Mouse (Mus musculus) CH12.LX (cell line): ENCODE measurements at regions not wholly inside any gene's neighbourhood (a gene's known extent, or its start where the extent isn't known, plus 50 kb on each side); places are given as distances from the start of the nearest gene placed in this dataset.
A peak's percentile ranks its signal among the peaks of the same experiment; 100 is the strongest.

ENCODE experiments used
- DNase-seq: peaks from one replicate; pipeline ENCODE4 v3.0.0-alpha.2; 2013; ENCODE audit errors: extremely low read depth
- H3K27ac ChIP-seq: 2 replicates; pipeline ENCODE4 v1.5.1; 2012; ENCODE audit warnings: low read depth, mild to moderate bottlenecking, control low read depth, moderate library complexity; ENCODE audit not compliant: insufficient read depth
- H3K27me3 ChIP-seq: replicated peaks from 2 replicates; pipeline ENCODE3; 2012; ENCODE audit warnings: inconsistent platforms
- H3K36me3 ChIP-seq, 2 experiments: replicated peaks in 1 of 2; 2 replicates each; pipeline versions ENCODE3 to v1.6.1; 2012; ENCODE audit warnings: inconsistent platforms in 1 of 2, low read length in 1 of 2, mild to moderate bottlenecking in 1 of 2, mixed read lengths in 1 of 2, moderate library complexity in 1 of 2; ENCODE audit not compliant: control insufficient read depth in 1 of 2, insufficient read depth in 1 of 2
- H3K4me1 ChIP-seq, 2 experiments: 2 replicates each; pipeline ENCODE4 v1.6.1; 2012; ENCODE audit warnings: inconsistent platforms in 1 of 2, moderate library complexity in 1 of 2; ENCODE audit not compliant: insufficient read depth in 2 of 2, control insufficient read depth in 1 of 2
- H3K4me2 ChIP-seq: 2 replicates; pipeline ENCODE4 v1.6.1; 2012; ENCODE audit warnings: low read depth, mild to moderate bottlenecking, control low read depth; ENCODE audit not compliant: poor library complexity, insufficient read depth, severe bottlenecking
- H3K4me3 ChIP-seq, 3 experiments: fragments of 150-350 bp in 1 of 3; sonication (generic) in 1 of 3; replicated peaks in 1 of 3; 2 replicates each; pipeline versions ENCODE3 to v1.5.1; 2011 to 2012; ENCODE audit warnings: low read depth in 2 of 3, low read length in 2 of 3, mild to moderate bottlenecking in 2 of 3, moderate library complexity in 2 of 3, control low read depth in 1 of 3, improper control_type of control experiment in 1 of 3, inconsistent platforms in 1 of 3, mixed read lengths in 1 of 3; ENCODE audit not compliant: poor library complexity in 1 of 3
- H3K79me2 ChIP-seq: replicated peaks from 2 replicates; pipeline ENCODE4 v1.6.1; 2012; ENCODE audit warnings: mild to moderate bottlenecking, moderate library complexity; ENCODE audit not compliant: control insufficient read depth, poor library complexity, insufficient read depth, severe bottlenecking; ENCODE audit errors: extremely low read depth
- H3K9ac ChIP-seq: 2 replicates; pipeline ENCODE4 v1.6.1; 2012; ENCODE audit warnings: low read depth, mild to moderate bottlenecking, control low read depth, moderate library complexity; ENCODE audit not compliant: insufficient read depth
- H3K9me3 ChIP-seq: replicated peaks from 2 replicates; pipeline ENCODE3; 2012; ENCODE audit warnings: low read length, inconsistent platforms, mixed read lengths
- CHD1 ChIP-seq: IDR thresholded peaks from 2 replicates; pipeline ENCODE4 v1.6.1; 2012; ENCODE audit warnings: low read depth, low read length, improper control_type of control experiment, inconsistent platforms
- CTCF ChIP-seq, 2 experiments: IDR thresholded peaks in 1 of 2; conservative IDR thresholded peaks in 1 of 2; 2 replicates each; pipeline ENCODE4 v1.5.1; 2011 to 2012; ENCODE audit warnings: low read depth in 2 of 2, low read length in 2 of 2, improper control_type of control experiment in 1 of 2, inconsistent platforms in 1 of 2, mild to moderate bottlenecking in 1 of 2, moderate library complexity in 1 of 2
- ELF1 ChIP-seq: IDR thresholded peaks from 2 replicates; pipeline ENCODE4 v1.6.1; 2014; ENCODE audit warnings: low read depth, mild to moderate bottlenecking, inconsistent platforms, low read length, improper control_type of control experiment
- EP300 ChIP-seq: IDR thresholded peaks from 2 replicates; pipeline ENCODE4 v1.6.1; 2011; ENCODE audit warnings: low read length, improper control_type of control experiment
- MAZ ChIP-seq: IDR thresholded peaks from 2 replicates; pipeline ENCODE4 v1.6.1; 2012; ENCODE audit warnings: low read depth, mild to moderate bottlenecking, inconsistent platforms, low read length, improper control_type of control experiment, moderate library complexity
- MXI1 ChIP-seq: IDR thresholded peaks from 2 replicates; pipeline ENCODE4 v1.6.1; 2011; ENCODE audit warnings: mild to moderate bottlenecking, low read depth, low read length, improper control_type of control experiment
- MYC ChIP-seq: IDR thresholded peaks from 2 replicates; pipeline ENCODE4 v1.6.1; 2011; ENCODE audit warnings: low read depth, mild to moderate bottlenecking, improper control_type of control experiment, low read length
- NRF1 ChIP-seq: IDR thresholded peaks from 2 replicates; pipeline ENCODE4 v1.6.1; 2014; ENCODE audit warnings: low read depth, mild to moderate bottlenecking, inconsistent platforms, low read length, improper control_type of control experiment, moderate library complexity
- PAX5 ChIP-seq: IDR thresholded peaks from 2 replicates; pipeline ENCODE4 v1.6.1; 2012; ENCODE audit warnings: low read length, inconsistent platforms, mixed read lengths
- POLR2AphosphoS2 ChIP-seq: IDR thresholded peaks from 2 replicates; pipeline ENCODE4 v1.6.1; 2011; ENCODE audit warnings: low read depth, low read length, improper control_type of control experiment
- RAD21 ChIP-seq: IDR thresholded peaks from 2 replicates; pipeline ENCODE4 v1.6.1; 2011; ENCODE audit warnings: low read depth, mild to moderate bottlenecking, low read length, improper control_type of control experiment, moderate library complexity
- RCOR1 ChIP-seq: conservative IDR thresholded peaks from 2 replicates; pipeline ENCODE4 v1.6.1; 2012; ENCODE audit warnings: low read depth, mild to moderate bottlenecking, inconsistent platforms, low read length, improper control_type of control experiment
- SIN3A ChIP-seq: IDR thresholded peaks from 2 replicates; pipeline ENCODE4 v1.6.1; 2012; ENCODE audit warnings: low read length, improper control_type of control experiment, inconsistent platforms
- SMC3 ChIP-seq: IDR thresholded peaks from 2 replicates; pipeline ENCODE4 v1.6.1; 2011; ENCODE audit warnings: low read depth, low read length, improper control_type of control experiment
- TCF12 ChIP-seq: IDR thresholded peaks from 2 replicates; pipeline ENCODE4 v1.6.1; 2014; ENCODE audit warnings: low read depth, mild to moderate bottlenecking, inconsistent platforms, low read length, improper control_type of control experiment
- UBTF ChIP-seq: IDR thresholded peaks from 2 replicates; pipeline ENCODE4 v1.6.1; 2012; ENCODE audit warnings: low read depth, mild to moderate bottlenecking, inconsistent platforms, low read length, improper control_type of control experiment, moderate library complexity
- ZKSCAN1 ChIP-seq: IDR thresholded peaks from 2 replicates; pipeline ENCODE4 v1.6.1; 2012; ENCODE audit warnings: low read depth, inconsistent platforms, low read length, improper control_type of control experiment, borderline replicate concordance
- ZMIZ1 ChIP-seq: IDR thresholded peaks from 2 replicates; pipeline ENCODE4 v1.6.1; 2012; ENCODE audit warnings: low read depth, mild to moderate bottlenecking, inconsistent platforms, low read length, improper control_type of control experiment
- dilution Hi-C: fragments of 300-500 bp; cut with MboI; formaldehyde crosslinking; loops from 2 replicates; pipeline ENCODE4 v1.14.3; 2020; ENCODE audit warnings: low sequenced_read_pairs; ENCODE audit not compliant: extremely low pct_unique_long_range_greater_than_20kb, extremely low pct_ligation_motif_present
- in situ Hi-C: fragments of 300-500 bp; cut with MboI; formaldehyde crosslinking; loops from 3 replicates; pipeline ENCODE4 v1.14.3; 2019; ENCODE audit warnings: low sequenced_read_pairs, low pct_ligation_motif_present, low pct_unique_long_range_greater_than_20kb, mixed read lengths

DNA sequence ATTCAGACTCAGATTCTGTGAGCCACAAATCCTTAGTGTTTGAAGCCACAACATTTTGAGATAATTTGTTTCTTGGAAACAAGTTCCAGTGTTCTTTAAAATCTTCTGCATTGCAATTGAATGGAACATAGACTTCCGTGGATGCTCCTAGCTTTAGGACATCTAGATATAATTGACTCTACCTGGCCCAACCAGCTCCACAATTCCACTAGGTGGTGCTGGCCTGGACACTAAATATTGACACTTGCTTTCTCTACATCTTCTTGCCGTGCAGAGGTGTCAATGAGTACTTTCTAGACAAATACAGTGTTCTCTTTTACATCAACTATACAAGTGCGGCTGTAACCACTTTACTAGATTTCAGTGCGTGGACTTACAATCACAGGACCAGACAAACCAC lies 63.4 kb upstream of the Gm47985 start:
- DNase-seq = peak; percentile 27
- H3K36me3 ChIP-seq = no peaks in the 10 kb centered on the region
- in situ Hi-C loops = no loop called here
- H3K79me2 ChIP-seq = no peaks in the 10 kb centered on the region
- peaks cover 6 to 25% of the 10 kb centered on the region in 2 experiments for H3K4me1 ChIP-seq
- H3K27ac ChIP-seq = no peak overlapping the region
- peak overlapping the region; percentile 31; the same call in 1 of the 2 replicates for H3K4me2 ChIP-seq
- dilution Hi-C loops = no loop called here
- no peaks in the 10 kb centered on the region for H3K9me3 ChIP-seq
- no peaks in the 10 kb centered on the region for H3K27me3 ChIP-seq
- H3K4me3 ChIP-seq = peak overlapping the region in 1 of 3 experiments; percentile 23
- TF ChIP-seq EP300 = no peak
- TF ChIP-seq PAX5 = no peak
- no peak for TF ChIP-seq MAZ
- peak; percentile 60 for TF ChIP-seq SMC3
- peak; percentile 8 to 61; a peak in 2 of 4 replicates for TF ChIP-seq CTCF (conservative IDR thresholded peaks at IDR 0.05 in 1 of 2, IDR thresholded peaks at IDR 0.05 in 1 of 2; ENCODE audit: low read depth in 2 of 2, low read length in 2 of 2)
- peak; percentile 36 for TF ChIP-seq RAD21
- H3K9ac ChIP-seq = no peak overlapping the region

DNA sequence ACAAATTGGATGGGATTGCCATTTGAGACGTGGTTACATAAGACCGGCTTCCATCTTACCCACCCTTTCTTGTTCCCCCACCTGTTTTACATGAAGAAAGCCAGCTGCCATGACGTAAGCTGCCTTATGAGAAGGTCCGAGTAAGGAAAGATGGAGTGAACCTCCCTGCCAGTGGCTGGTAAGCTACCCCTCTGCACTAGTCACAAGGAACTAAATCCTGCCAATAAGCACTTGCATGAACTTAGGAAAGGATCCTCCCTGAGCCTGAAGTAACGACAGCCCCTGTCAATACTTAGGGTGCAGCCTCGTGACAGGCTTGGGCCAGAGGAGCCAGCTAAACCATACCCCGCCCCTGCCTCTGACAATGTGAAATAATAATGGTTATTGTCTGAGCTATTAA lies 62.8 kb upstream of the Gm47985 start:
- no peaks in the 10 kb centered on the region for H3K79me2 ChIP-seq
- H3K4me2 ChIP-seq = no peak overlapping the region
- no peaks in the 10 kb centered on the region for H3K9me3 ChIP-seq
- peaks cover 6 to 25% of the 10 kb centered on the region in 2 experiments for H3K4me1 ChIP-seq
- dilution Hi-C loops (no loop called here), in situ Hi-C loops (no loop called here)
- H3K9ac ChIP-seq = no peak overlapping the region
- no peak for DNase-seq
- no peaks in the 10 kb centered on the region for H3K27me3 ChIP-seq
- no peak overlapping the region for H3K4me3 ChIP-seq
- H3K36me3 ChIP-seq = no peaks in the 10 kb centered on the region
- H3K27ac ChIP-seq = no peak overlapping the region
- no peak for TF ChIP-seq SIN3A
- TF ChIP-seq ZMIZ1 = no peak
- TF ChIP-seq POLR2AphosphoS2 = no peak
- TF ChIP-seq MXI1 = no peak
- TF ChIP-seq MYC = no peak
- TF ChIP-seq ELF1 = no peak
- TF ChIP-seq SMC3 = no peak
- TF ChIP-seq RAD21 = no peak
- no peak for TF ChIP-seq UBTF
- TF ChIP-seq CHD1 = no peak
- no peak for TF ChIP-seq PAX5
- TF ChIP-seq RCOR1 = no peak
- no peak for TF ChIP-seq MAZ

DNA sequence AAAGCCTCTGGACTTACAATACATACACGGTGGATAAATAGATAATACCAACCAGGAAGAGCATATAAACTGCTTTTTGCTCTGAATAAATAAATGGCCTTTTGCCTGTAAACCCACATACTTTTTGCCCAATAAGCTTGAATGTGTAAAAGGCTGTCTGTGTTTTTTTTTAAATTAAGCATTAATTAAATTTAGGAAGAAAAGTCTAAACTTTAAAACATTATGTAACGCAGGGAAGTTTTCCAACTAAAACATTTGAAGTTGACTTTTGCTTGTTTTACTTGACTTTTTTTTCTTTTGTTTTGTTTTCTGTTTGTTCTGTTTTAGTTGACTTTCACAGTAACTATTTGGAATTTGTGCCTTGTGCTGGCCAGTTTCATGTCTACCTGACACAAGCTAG lies 60.7 kb upstream of the Gm47985 start:
- Histone ChIP-seq H3K4me3 (no peak overlapping the region), H3K27me3 (no peaks in the 10 kb centered on the region), H3K9me3 (no peaks in the 10 kb centered on the region), H3K9ac (no peak overlapping the region), H3K27ac (no peak overlapping the region), H3K79me2 (no peaks in the 10 kb centered on the region), H3K4me2 (no peak overlapping the region), H3K4me1 (peaks cover 6 to 25% of the 10 kb centered on the region in 2 experiments), H3K36me3 (no peaks in the 10 kb centered on the region)
- DNase-seq = no peak
- in situ Hi-C loops = no loop called here
- dilution Hi-C loops = no loop called here
- TF ChIP-seq TCF12 (no peak), NRF1 (no peak), ZKSCAN1 (no peak), ZMIZ1 (no peak), UBTF (no peak)
